Mouse (Mus musculus): ENCODE measurements at regions not wholly inside any gene's neighbourhood (a gene's known extent, or its start where the extent isn't known, plus 50 kb on each side); places are given as distances from the start of the nearest gene placed in this dataset.

DNA sequence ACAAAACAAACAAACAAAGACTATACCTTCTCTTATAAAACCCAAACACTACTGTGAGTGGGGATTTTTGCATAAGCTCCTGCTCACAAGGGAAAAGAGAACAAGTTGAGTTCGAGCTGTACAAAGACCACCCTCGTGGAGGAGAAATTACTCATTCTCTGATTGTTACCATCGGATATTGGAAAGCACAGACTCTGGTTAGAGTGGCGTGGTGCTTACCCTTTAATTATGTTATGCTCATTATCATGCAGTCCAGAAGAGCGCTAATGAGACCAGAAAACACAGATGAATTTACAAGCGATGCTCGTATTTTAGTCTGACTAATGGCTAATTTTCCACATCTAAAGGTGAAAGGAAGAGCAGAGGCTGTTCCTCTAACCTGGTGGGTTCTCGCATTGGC lies 721.7 kb upstream of the Cited2 start:
- DNase-seq (ENCODE audit: low spot score in 2 of 2): no peak

- no peak for DNase-seq (ENCODE audit: low spot score in 2 of 2)
These were observed 719.7 kb upstream of the Cited2 start for GRCm38 (mm10) chr10:17003123-17003849.

DNA sequence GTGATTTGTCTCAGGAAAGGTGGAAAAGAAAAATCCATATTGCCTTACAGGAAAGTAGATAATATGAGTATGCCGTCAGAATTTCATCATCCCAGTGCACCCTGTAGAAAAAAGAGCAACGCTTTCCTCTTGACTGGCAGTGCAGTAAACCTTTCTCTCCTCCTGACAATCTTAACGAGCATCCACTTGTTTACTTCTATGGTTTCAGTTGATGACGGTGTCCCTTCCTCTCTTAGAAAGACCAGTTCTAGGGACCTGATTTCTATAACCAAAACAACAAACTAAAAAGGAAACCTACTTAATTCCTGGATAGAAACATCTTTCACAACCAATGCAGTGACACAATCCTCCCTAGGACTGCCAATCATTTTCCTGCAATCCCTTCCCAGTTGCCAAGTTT lies 714.3 kb upstream of the Cited2 start:
- DNase-seq (ENCODE audit: low spot score in 2 of 2): no peak

- no peak for DNase-seq (ENCODE audit: low spot score in 2 of 2)
These were observed 713.0 kb upstream of the Cited2 start for GRCm38 (mm10) chr10:17010047-17010446.

DNA sequence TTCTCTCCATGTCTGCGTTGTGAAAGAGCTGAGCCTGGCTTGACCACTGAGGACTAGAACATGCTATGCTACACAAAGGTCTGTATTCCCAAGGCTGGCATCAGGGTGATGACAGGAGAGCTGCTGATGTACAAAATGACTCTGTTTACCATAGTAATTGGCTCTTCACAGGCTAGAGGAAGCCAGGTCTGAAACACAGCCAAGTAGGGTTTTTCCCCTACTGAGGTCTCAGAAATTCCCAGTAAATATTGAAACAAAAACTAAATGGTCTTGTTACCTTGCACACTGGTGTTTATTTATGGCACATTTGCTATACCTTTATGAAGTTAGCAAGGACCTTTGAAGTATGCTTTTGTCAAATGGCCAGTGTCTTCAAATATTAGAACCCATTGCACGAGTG lies 711.1 kb upstream of the Cited2 start:
- DNase-seq (ENCODE audit: low spot score in 2 of 2): no peak

DNA sequence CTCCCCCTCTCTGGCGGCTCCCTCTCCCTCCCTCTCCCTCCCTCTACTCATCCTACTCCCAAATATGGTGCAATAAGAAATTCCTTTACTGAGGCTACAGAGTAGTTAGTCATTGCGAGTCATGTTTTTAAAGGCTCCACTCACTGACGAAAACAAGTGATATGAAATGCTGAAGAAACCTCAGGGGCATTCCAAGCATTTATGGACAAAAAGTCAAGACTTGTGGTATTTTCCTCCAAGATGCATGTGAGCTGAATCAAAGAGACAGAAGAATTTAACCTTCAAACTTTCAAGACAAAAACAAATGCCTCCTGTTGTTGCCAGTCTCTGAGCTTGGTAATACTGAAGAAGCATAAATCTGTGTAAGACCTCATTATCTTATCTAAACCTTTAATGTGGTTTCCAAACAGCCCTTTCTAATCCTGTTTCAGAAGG lies 710.5 kb upstream of the Cited2 start:
- no peak for DNase-seq (ENCODE audit: low spot score in 2 of 2)

DNA sequence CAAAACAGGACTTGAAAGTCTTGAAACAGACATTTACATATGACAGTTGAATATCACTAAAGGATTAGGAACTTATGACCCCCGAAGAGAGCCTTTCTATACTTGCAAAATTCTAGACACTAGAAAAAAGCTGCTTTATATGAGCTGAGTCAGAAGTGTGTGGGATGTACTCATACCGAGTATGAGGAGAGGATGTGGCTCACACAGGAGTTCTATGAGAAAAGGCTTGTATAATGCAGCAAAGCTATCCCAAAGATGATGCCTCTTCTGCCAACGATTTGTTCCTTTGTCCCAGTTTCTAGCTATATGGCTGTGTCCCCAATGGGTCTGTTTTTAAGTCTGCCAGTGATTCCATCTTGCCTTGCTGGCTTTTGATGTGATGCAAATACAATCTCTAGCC lies 708.2 kb upstream of the Cited2 start:
- no peak for DNase-seq (ENCODE audit: low spot score in 2 of 2)

DNA sequence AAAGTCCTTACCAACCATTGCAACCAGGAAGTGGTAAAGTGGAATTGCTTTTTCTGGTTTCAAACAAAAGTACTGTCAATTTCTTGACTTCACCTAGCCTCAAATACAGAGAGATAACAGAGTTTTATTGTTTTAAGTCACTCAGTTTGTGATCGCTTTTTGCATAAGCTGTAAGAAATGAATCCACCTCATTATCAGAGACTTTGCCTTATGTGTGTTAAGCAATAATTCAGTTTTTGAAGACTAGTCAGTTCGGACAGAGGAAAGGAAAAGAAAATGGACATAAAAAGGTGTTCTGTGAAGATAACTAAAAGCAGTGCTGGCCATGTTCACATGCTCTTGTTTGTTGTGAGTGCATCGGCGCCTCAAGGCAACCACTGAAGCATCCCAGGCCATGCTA lies 706.2 kb upstream of the Cited2 start:
- DNase-seq (ENCODE audit: low spot score in 2 of 2): no peak

DNA sequence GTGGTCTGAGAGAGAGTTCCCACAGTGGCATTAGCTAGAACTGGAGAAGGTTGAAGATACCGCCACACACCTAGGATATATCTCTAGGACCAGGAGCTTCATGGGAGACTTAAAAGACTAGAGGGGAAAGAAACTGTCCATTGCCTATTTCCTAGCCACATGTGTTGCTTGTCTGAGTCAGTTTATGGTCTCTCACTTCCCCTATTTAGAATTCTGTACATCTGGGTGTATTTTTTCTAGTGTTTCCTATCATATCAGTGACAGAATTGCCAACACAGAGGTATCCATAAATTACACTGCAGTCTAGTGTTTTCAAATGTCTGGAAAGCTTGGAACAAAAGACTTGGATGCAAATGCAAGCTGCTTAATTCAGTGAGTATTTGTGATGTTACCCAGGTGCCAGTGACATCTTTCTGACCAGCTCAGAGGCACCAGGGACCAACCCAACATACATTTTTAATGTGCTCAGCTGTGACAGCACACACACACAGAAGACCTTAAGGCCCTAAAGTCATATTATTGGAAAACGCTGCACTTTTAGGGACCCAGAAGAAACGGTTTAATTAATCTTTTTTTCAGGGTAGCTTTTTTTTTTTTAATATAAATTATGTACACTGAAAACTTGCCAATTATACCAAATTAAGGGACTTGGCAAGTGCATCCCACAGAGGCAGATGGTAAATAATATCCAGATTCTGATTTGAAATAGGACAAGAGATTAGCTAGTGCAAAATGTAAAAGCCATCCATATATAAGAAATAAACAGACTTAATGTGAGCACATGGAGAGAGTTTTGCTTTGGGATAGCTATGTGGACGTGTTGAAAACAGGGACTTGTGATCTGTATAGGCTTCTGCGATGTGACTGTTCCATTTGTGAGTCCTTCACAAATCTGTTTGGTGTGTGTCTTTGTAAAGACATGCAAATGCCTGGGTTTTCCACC lies 700.5 kb upstream of the Cited2 start:
- DNase-seq (ENCODE audit: low spot score in 2 of 2): no peak

GRCm38 (mm10) chr10:17023571-17024293 lies 699.3 kb upstream of the Cited2 start:
- no peak for DNase-seq (ENCODE audit: low spot score in 2 of 2)

DNA sequence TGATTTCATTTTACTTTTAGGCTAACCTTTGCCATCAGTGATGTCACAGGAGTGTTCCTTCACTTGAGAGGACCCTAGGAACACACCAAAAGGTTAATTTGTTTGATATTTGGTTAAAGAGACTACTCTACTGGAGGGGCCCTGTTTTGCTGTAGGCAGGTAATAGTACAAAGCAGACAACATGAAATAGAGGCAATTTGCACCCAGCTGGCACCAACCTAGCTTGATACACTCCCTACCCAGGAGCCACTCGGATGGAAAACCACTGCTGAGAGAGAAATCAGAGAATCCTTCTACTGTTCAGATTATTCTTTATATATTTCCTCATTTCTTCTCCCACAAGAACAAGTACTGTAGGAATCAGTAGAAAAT lies 698.7 kb upstream of the Cited2 start:
- no peak for DNase-seq (ENCODE audit: low spot score in 2 of 2)

GRCm38 (mm10) chr10:17034892-17035775 lies 687.9 kb upstream of the Cited2 start:
- DNase-seq (ENCODE audit: low spot score in 2 of 2): no peak

- no peak for DNase-seq (ENCODE audit: low spot score in 2 of 2)
These were observed 684.6 kb upstream of the Cited2 start for GRCm38 (mm10) chr10:17038259-17039043.

- no peak for DNase-seq (ENCODE audit: low spot score in 2 of 2)
These were observed 680.9 kb upstream of the Cited2 start for GRCm38 (mm10) chr10:17042090-17042489.

DNA sequence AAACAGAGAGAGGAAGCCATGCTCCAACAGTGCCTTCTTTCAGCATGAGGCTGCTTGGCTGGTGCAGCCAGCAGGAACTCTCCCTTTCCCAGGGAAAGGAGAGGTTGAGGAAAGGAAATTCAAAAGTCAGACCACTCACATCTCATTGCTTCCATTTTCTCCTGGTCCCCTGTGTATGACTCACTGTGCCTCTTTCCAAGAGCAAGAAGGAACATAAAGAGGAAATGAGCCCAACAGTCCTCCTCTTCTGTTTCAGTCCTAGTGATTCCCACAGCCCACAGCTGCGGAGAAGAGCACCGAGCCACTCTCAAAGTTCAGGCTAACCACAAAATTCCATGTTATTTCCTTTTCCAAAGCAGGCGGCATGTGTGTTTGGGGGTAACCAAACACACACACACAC lies 680.0 kb upstream of the Cited2 start:
- no peak for DNase-seq (ENCODE audit: low spot score in 2 of 2)

- DNase-seq (ENCODE audit: low spot score in 2 of 2): no peak
These were observed 676.3 kb upstream of the Cited2 start for GRCm38 (mm10) chr10:17046765-17047164.

GRCm38 (mm10) chr10:17072906-17073305 lies 650.1 kb upstream of the Cited2 start:
- no peak for DNase-seq (ENCODE audit: low spot score in 2 of 2)

DNA sequence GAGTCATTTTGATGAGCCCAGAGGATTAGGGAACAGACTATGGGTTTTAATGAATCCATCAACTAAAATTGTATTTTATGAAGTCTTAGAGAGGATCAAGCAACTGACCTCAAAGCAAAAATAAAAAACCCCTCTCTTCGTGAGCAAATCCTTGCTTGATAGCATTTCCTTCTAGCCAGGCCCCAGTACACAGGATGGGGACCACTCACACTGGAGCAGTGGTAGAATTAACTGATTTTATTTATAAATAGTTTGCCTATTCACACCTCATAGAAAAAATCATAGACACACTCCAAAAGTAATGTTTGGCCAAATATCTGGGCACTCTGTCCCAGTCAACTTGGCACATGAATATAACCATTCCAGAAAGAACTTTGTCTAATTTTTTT lies 649.0 kb upstream of the Cited2 start:
- no peak for DNase-seq (ENCODE audit: low spot score in 2 of 2)

- no peak for DNase-seq (ENCODE audit: low spot score in 2 of 2)
These were observed 648.5 kb upstream of the Cited2 start for GRCm38 (mm10) chr10:17074402-17075027.

GRCm38 (mm10) chr10:17075147-17075546 lies 647.9 kb upstream of the Cited2 start:
- DNase-seq (ENCODE audit: low spot score in 2 of 2): no peak
